17 mouse cellular contexts compared by ENCODE assay signal in genomic region chr9:71676988-71677688, GRCm38 (mm10).
DNase-seq lines count a peak whose midpoint lies in the region; ATAC-seq lines count a peak whose summit lies in the region.
"Had no signal": no experiment of that assay in that cellular context is flagged by ENCODE, and none has a peak within 500 bp of the region (broad histone marks: within the 10 kb centered on the region; RNA-seq: fewer than 3 reads in every experiment).

No protein-coding gene starts in this region.

- H3K27ac ChIP-seq in heart, embryonic 11.5 days (ENCODE audit: low read depth, low read length), result peak overlapping the region; percentile 79
- H3K27ac ChIP-seq in heart, embryonic 16.5 days (ENCODE audit: low read length), result peak overlapping the region; percentile 30; the same call in 1 of the 2 replicates
- H3K27ac ChIP-seq: hindbrain, embryonic 12.5 days; left cerebral cortex, adult 2 months; limb, embryonic 15.5 days; neural tube, embryonic 15.5 days had no signal

- no peaks in the 10 kb centered on the region for H3K9me3 ChIP-seq in heart, embryonic 11.5 days (replicated peaks; ENCODE audit: control insufficient read depth, low read length)
- H3K9me3 ChIP-seq in heart, embryonic 16.5 days (replicated peaks; ENCODE audit: control insufficient read depth, low read length), result peaks cover 5% of the 10 kb centered on the region
- H3K9me3 ChIP-seq: forebrain, embryonic 10.5 days; hindbrain, embryonic 12.5 days; limb, embryonic 15.5 days; neural tube, embryonic 15.5 days had no signal

- DNase-seq in heart, adult 8-10 months (ENCODE audit: low spot score), result no peak
- peak; percentile 59 for DNase-seq in lung, postnatal 36 days
- DNase-seq in lung, postnatal 14 days, result no peak
- DNase-seq in yolk sac, embryonic 10.5 days (ENCODE audit: low spot score), result peak; percentile 77
- no peak for DNase-seq in cerebellum, postnatal 36 days
- DNase-seq in layer of hippocampus, adult 11-12 months (ENCODE audit: low spot score), result no peak
- DNase-seq: adrenal gland, postnatal 10 days; cerebellum, adult 11 months; thymus, postnatal 4 days had no signal

- peaks cover 41% of the 10 kb centered on the region for H3K4me1 ChIP-seq in heart, embryonic 11.5 days (ENCODE audit: control insufficient read depth, insufficient read depth, low read length)
- H3K4me1 ChIP-seq in heart, embryonic 16.5 days (ENCODE audit: control insufficient read depth, insufficient read depth, low read length), result peaks cover 29% of the 10 kb centered on the region

- peaks cover 3% of the 10 kb centered on the region; the same call in 1 of the 2 replicates for H3K36me3 ChIP-seq in heart, embryonic 11.5 days (ENCODE audit: control insufficient read depth, insufficient read depth, low read length)
- peaks cover 9% of the 10 kb centered on the region for H3K36me3 ChIP-seq in heart, embryonic 16.5 days (ENCODE audit: control insufficient read depth, insufficient read depth)
- H3K36me3 ChIP-seq: forebrain, embryonic 10.5 days; hindbrain, embryonic 12.5 days; limb, embryonic 15.5 days; neural tube, embryonic 15.5 days had no signal

- H3K4me2 ChIP-seq in heart, embryonic 11.5 days, result peak overlapping the region; percentile 9; the same call in 1 of the 2 replicates
- H3K4me2 ChIP-seq in heart, embryonic 16.5 days (ENCODE audit: low read depth, low read length), result no peak overlapping the region
- H3K4me2 ChIP-seq: hindbrain, embryonic 12.5 days; limb, embryonic 15.5 days; neural tube, embryonic 15.5 days had no signal

- no peak overlapping the region for H3K4me3 ChIP-seq in heart, embryonic 11.5 days (ENCODE audit: low read depth, low read length)
- H3K4me3 ChIP-seq in heart, embryonic 16.5 days (ENCODE audit: low read length), result no peak overlapping the region
- H3K4me3 ChIP-seq: forebrain, embryonic 10.5 days; hindbrain, embryonic 12.5 days; left cerebral cortex, adult 2 months; limb, embryonic 15.5 days; neural tube, embryonic 15.5 days had no signal

- H3K27me3 ChIP-seq in heart, embryonic 11.5 days (ENCODE audit: control insufficient read depth, insufficient read depth, low read length), result no peaks in the 10 kb centered on the region
- no peaks in the 10 kb centered on the region for H3K27me3 ChIP-seq in heart, embryonic 16.5 days (ENCODE audit: control insufficient read depth, insufficient read depth, low read length)
- H3K27me3 ChIP-seq: hindbrain, embryonic 12.5 days; limb, embryonic 15.5 days; neural tube, embryonic 15.5 days had no signal

- WGBS in heart, embryonic 11.5 days (ENCODE audit: insufficient replicate concordance), result 11% methylated on average over 5 of the region's 5 CpGs
- 20% methylated on average over 5 of the region's 5 CpGs for WGBS in heart, embryonic 16.5 days

- no peak for ATAC-seq in heart, embryonic 11.5 days (replicated peaks; ENCODE audit: insufficient number of reproducible peaks, low FRiP score, low TSS enrichment)
- 0 out of 2 replicates have a peak, but pooled peaks have one; percentile 19 for ATAC-seq in heart, embryonic 16.5 days (replicated peaks; ENCODE audit: extremely low read depth, insufficient read depth, low FRiP score)
- ATAC-seq: CD4-positive, CD25-positive, alpha-beta regulatory T cell, adult 4 months had no signal

- H3K9ac ChIP-seq in heart, embryonic 11.5 days (ENCODE audit: low read depth, low read length), result no peak overlapping the region
- H3K9ac ChIP-seq in heart, embryonic 16.5 days (ENCODE audit: low read length), result no peak overlapping the region
- H3K9ac ChIP-seq: hindbrain, embryonic 12.5 days; limb, embryonic 15.5 days; neural tube, embryonic 15.5 days had no signal

Comparison
In these comparisons a context has a peak if more than half of its experiments do, and no peak if none do; other contexts are left out.
1. DNase-seq: peak in lung, postnatal 36 days (single experiment) and yolk sac, embryonic 10.5 days (single experiment); none in heart, adult 8-10 months (single experiment), lung, postnatal 14 days (single experiment), cerebellum, postnatal 36 days (0 of 2) and layer of hippocampus, adult 11-12 months (single experiment).